Mouse (Mus musculus): ENCODE data around the gene Pagr1b. TPM values are rescaled to one million over a fixed set of nuclear protein-coding genes. Genes with fewer than 3 reads are reported as not detected.
A peak's percentile ranks its signal among the peaks of the same experiment; 100 is the strongest.

The Pagr1b gene
- polyA plus RNA-seq, 1 experiment from 2014 or later: 0.65 TPM

- no peaks in the 10 kb centered on the region for H3K4me1 ChIP-seq
- 0 out of 2 replicates have a peak, but pooled peaks have one; percentile 36 for ATAC-seq
- H3K27ac ChIP-seq: no peak overlapping the region
- no peak overlapping the region for H3K4me3 ChIP-seq
- peaks cover 61% of the 10 kb centered on the region for H3K36me3 ChIP-seq (ENCODE audit: poor library complexity, severe bottlenecking)
- no peak overlapping the region for H3K4me2 ChIP-seq
- H3K27me3 ChIP-seq: peaks cover 25% of the 10 kb centered on the region
- H3K9ac ChIP-seq: no peak overlapping the region
- H3K9me3 ChIP-seq (replicated peaks): no peaks in the 10 kb centered on the region
- 28% methylated on average over 19 of the region's 19 CpGs for WGBS
Observed at GRCm38 (mm10) chr7:126963548-126964286, 52.6 kb downstream of the Pagr1b start.

- H3K4me2 ChIP-seq: no peak overlapping the region
- H3K36me3 ChIP-seq (ENCODE audit: poor library complexity, severe bottlenecking): peaks cover 53% of the 10 kb centered on the region
- H3K9ac ChIP-seq: no peak overlapping the region
- ATAC-seq: no peak
- 91% methylated on average over 4 of the region's 4 CpGs for WGBS
- H3K27me3 ChIP-seq: peaks cover 25% of the 10 kb centered on the region
- no peak overlapping the region for H3K4me3 ChIP-seq
- H3K4me1 ChIP-seq: no peaks in the 10 kb centered on the region
- no peaks in the 10 kb centered on the region for H3K9me3 ChIP-seq (replicated peaks)
- no peak overlapping the region for H3K27ac ChIP-seq
Observed at GRCm38 (mm10) chr7:126961965-126962364, 54.3 kb downstream of the Pagr1b start.

DNA sequence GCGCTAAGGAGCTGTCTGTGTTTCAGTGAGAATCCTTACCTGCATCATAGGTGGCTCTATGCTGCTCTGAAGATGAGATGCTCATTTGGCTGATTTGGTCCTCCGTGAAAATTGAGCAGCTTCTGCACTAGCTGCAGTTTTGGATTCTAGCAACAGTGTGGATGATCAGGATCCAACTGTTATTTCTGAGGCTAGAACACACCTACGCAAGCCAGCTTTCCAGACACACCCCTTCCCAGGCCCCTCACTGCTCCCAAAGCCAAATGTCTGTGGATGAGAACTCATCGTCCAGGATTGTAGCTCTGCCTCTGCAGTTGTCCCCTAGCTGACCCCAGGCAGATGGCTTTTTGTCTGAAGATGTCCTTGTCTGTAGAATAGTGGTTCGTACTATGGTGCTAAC lies 55.2 kb downstream of the Pagr1b start:
- Histone ChIP-seq H3K4me3 (no peak overlapping the region), H3K4me1 (no peaks in the 10 kb centered on the region), H3K9ac (no peak overlapping the region), H3K9me3 (replicated peaks) (no peaks in the 10 kb centered on the region), H3K4me2 (no peak overlapping the region), H3K36me3 (ENCODE audit: poor library complexity, severe bottlenecking) (peaks cover 53% of the 10 kb centered on the region), H3K27ac (no peak overlapping the region), H3K27me3 (peaks cover 25% of the 10 kb centered on the region)
- ATAC-seq: no peak
- WGBS: 83% methylated on average over 5 of the region's 5 CpGs

- Histone ChIP-seq H3K9me3 (replicated peaks) (no peaks in the 10 kb centered on the region), H3K27ac (no peak overlapping the region), H3K4me1 (no peaks in the 10 kb centered on the region), H3K4me3 (no peak overlapping the region), H3K4me2 (no peak overlapping the region), H3K36me3 (ENCODE audit: poor library complexity, severe bottlenecking) (peaks cover 53% of the 10 kb centered on the region), H3K27me3 (peaks cover 25% of the 10 kb centered on the region), H3K9ac (no peak overlapping the region)
- no peak for ATAC-seq
- 79% methylated on average over 9 of the region's 9 CpGs for WGBS
Observed at GRCm38 (mm10) chr7:126959780-126960179, 56.5 kb downstream of the Pagr1b start.

GRCm38 (mm10) chr7:126955125-126955524 lies 61.2 kb downstream of the Pagr1b start:
- Histone ChIP-seq H3K4me1 (peaks cover 29% of the 10 kb centered on the region), H3K9me3 (replicated peaks) (no peaks in the 10 kb centered on the region), H3K36me3 (ENCODE audit: poor library complexity, severe bottlenecking) (peaks cover 20% of the 10 kb centered on the region), H3K4me3 (no peak overlapping the region), H3K9ac (no peak overlapping the region), H3K27ac (no peak overlapping the region), H3K4me2 (no peak overlapping the region), H3K27me3 (peaks cover 31% of the 10 kb centered on the region)
- WGBS: 81% methylated on average over 3 of the region's 3 CpGs
- ATAC-seq: no peak

- Histone ChIP-seq H3K27me3 (peaks cover 35% of the 10 kb centered on the region), H3K9ac (peak overlapping the region; percentile 37; the same call in 1 of the 2 replicates), H3K9me3 (replicated peaks) (no peaks in the 10 kb centered on the region), H3K4me2 (peak overlapping the region; percentile 98), H3K4me1 (peaks cover 47% of the 10 kb centered on the region), H3K36me3 (ENCODE audit: poor library complexity, severe bottlenecking) (peaks cover 5% of the 10 kb centered on the region; the same call in 1 of the 2 replicates), H3K4me3 (peak overlapping the region; percentile 60), H3K27ac (no peak overlapping the region)
- WGBS: 0% methylated on average over 8 of the region's 8 CpGs
- ATAC-seq: no peak
Observed at GRCm38 (mm10) chr7:126952646-126953045, 63.6 kb downstream of the Pagr1b start.

DNA sequence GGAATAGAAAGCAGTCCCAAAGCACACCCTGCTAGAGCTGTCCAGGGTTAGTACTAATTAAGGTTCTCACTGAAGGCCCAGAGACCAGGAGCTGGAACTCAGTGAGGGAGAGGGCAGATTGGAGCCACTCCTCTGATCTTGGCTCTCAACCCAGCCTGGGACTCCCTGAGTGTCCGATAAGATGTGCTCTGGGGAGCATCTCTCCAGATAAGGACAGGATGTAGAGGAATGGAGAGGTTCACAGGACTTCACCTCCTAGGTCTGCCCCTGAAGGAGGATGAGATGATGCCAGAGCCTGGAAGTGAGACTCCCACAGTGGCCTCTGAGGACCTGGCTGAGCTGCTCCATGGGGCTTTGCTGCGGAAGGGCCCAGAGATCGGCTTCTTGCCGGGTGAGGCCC lies 64.5 kb downstream of the Pagr1b start:
- Histone ChIP-seq H3K36me3 (ENCODE audit: poor library complexity, severe bottlenecking) (peaks cover 7% of the 10 kb centered on the region), H3K4me2 (peak overlapping the region; percentile 98), H3K27me3 (peaks cover 35% of the 10 kb centered on the region), H3K27ac (no peak overlapping the region), H3K4me1 (peaks cover 47% of the 10 kb centered on the region), H3K4me3 (peak overlapping the region; percentile 60), H3K9ac (peak overlapping the region; percentile 77), H3K9me3 (replicated peaks) (no peaks in the 10 kb centered on the region)
- WGBS: 27% methylated on average over 4 of the region's 4 CpGs
- ATAC-seq: no peak

Small RNA genes within 50 kb of the gene (microRNA-seq; reads per million reads assigned to microRNA genes)
- not detected for gene Gm44343

Other genes starting within 250 kb of the Pagr1b start
- 124 and 143 TPM in 2 replicates for gene Ypel3, start 239.5 kb downstream of the Pagr1b start, polyA plus RNA-seq (2015; fragmentation: Nextera tagmentation; extraction: Ambion mirVana)
- 0.43 and 0.55 TPM in 2 replicates for gene Tbx6, start 235.0 kb downstream of the Pagr1b start, polyA plus RNA-seq (2015; fragmentation: Nextera tagmentation; extraction: Ambion mirVana)
- 246 and 258 TPM in 2 replicates for gene Ppp4c, start 224.0 kb downstream of the Pagr1b start, polyA plus RNA-seq (2015; fragmentation: Nextera tagmentation; extraction: Ambion mirVana)
- 27.0 and 30.0 TPM in 2 replicates for gene Fam57b, start 218.8 kb downstream of the Pagr1b start, polyA plus RNA-seq (2015; fragmentation: Nextera tagmentation; extraction: Ambion mirVana)
- gene 4930451I11Rik, start 184.8 kb downstream of the Pagr1b start, polyA plus RNA-seq (2015; fragmentation: Nextera tagmentation; extraction: Ambion mirVana): not detected in 2 replicates
- 4.1 and 4.2 TPM in 2 replicates for gene Doc2a, start 169.1 kb downstream of the Pagr1b start, polyA plus RNA-seq (2015; fragmentation: Nextera tagmentation; extraction: Ambion mirVana)
- gene Hirip3, start 154.5 kb downstream of the Pagr1b start, polyA plus RNA-seq (2015; fragmentation: Nextera tagmentation; extraction: Ambion mirVana): 47.7 and 49.1 TPM in 2 replicates
- 94.9 and 96.2 TPM in 2 replicates for gene Ino80e, start 154.1 kb downstream of the Pagr1b start, polyA plus RNA-seq (2015; fragmentation: Nextera tagmentation; extraction: Ambion mirVana)
- gene Taok2, start 131.8 kb downstream of the Pagr1b start, polyA plus RNA-seq (2015; fragmentation: Nextera tagmentation; extraction: Ambion mirVana): 51.9 and 60.0 TPM in 2 replicates
- gene Tmem219, start 93.6 kb downstream of the Pagr1b start, polyA plus RNA-seq (2015; fragmentation: Nextera tagmentation; extraction: Ambion mirVana): 30.5 and 35.3 TPM in 2 replicates
- gene Kctd13, start 87.6 kb downstream of the Pagr1b start, polyA plus RNA-seq (2015; fragmentation: Nextera tagmentation; extraction: Ambion mirVana): 69.4 and 69.8 TPM in 2 replicates
- 2.5 and 5.1 TPM in 2 replicates for gene Asphd1, start 66.9 kb downstream of the Pagr1b start, polyA plus RNA-seq (2015; fragmentation: Nextera tagmentation; extraction: Ambion mirVana)
- 16.8 and 18.4 TPM in 2 replicates for gene Sez6l2, start 65.9 kb downstream of the Pagr1b start, polyA plus RNA-seq (2015; fragmentation: Nextera tagmentation; extraction: Ambion mirVana)
- gene Cdipt, start 40.6 kb downstream of the Pagr1b start, polyA plus RNA-seq (2015; fragmentation: Nextera tagmentation; extraction: Ambion mirVana): 82.9 and 95.8 TPM in 2 replicates
- 0.42 and 1.2 TPM in 2 replicates for gene Cdiptos, start 40.4 kb downstream of the Pagr1b start, polyA plus RNA-seq (2015; fragmentation: Nextera tagmentation; extraction: Ambion mirVana)
- gene Mvp, start 1.9 kb downstream of the Pagr1b start, polyA plus RNA-seq (2015; fragmentation: Nextera tagmentation; extraction: Ambion mirVana): 2.5 and 3.2 TPM in 2 replicates
- gene Pagr1a, start 868 bp upstream of the Pagr1b start, polyA plus RNA-seq (2015; fragmentation: Nextera tagmentation; extraction: Ambion mirVana): 41.7 and 74.5 TPM in 2 replicates
- 41.1 and 88.0 TPM in 2 replicates for gene Gm42742, start 4.6 kb upstream of the Pagr1b start, polyA plus RNA-seq (2015; fragmentation: Nextera tagmentation; extraction: Ambion mirVana)
- 6.8 and 8.3 TPM in 2 replicates for gene Prrt2, start 4.7 kb upstream of the Pagr1b start, polyA plus RNA-seq (2015; fragmentation: Nextera tagmentation; extraction: Ambion mirVana)
- gene Maz, start 10.6 kb upstream of the Pagr1b start, polyA plus RNA-seq (2015; fragmentation: Nextera tagmentation; extraction: Ambion mirVana): 63.9 and 65.8 TPM in 2 replicates
- gene Kif22, start 26.0 kb upstream of the Pagr1b start, polyA plus RNA-seq (2015; fragmentation: Nextera tagmentation; extraction: Ambion mirVana): 135 and 143 TPM in 2 replicates
- not detected in 2 replicates for gene Zg16, start 70.8 kb upstream of the Pagr1b start, polyA plus RNA-seq (2015; fragmentation: Nextera tagmentation; extraction: Ambion mirVana)
- 0.91 and 1.0 TPM in 2 replicates for gene AI467606, start 74.9 kb upstream of the Pagr1b start, polyA plus RNA-seq (2015; fragmentation: Nextera tagmentation; extraction: Ambion mirVana)
- gene Qprt, start 105.7 kb upstream of the Pagr1b start, polyA plus RNA-seq (2015; fragmentation: Nextera tagmentation; extraction: Ambion mirVana): 0.67 and 0.96 TPM in 2 replicates
- gene Spn, start 121.3 kb upstream of the Pagr1b start, polyA plus RNA-seq (2015; fragmentation: Nextera tagmentation; extraction: Ambion mirVana): 0.08 TPM in 1 of 2 replicates, not detected in the other
- 89.0 and 98.7 TPM in 2 replicates for gene Cd2bp2, start 179.6 kb upstream of the Pagr1b start, polyA plus RNA-seq (2015; fragmentation: Nextera tagmentation; extraction: Ambion mirVana)
- gene Tbc1d10b, start 192.0 kb upstream of the Pagr1b start, polyA plus RNA-seq (2015; fragmentation: Nextera tagmentation; extraction: Ambion mirVana): 24.9 and 27.3 TPM in 2 replicates
- 9.0 and 9.8 TPM in 2 replicates for gene Mylpf, start 192.4 kb upstream of the Pagr1b start, polyA plus RNA-seq (2015; fragmentation: Nextera tagmentation; extraction: Ambion mirVana)
- gene Zfp553, start 216.6 kb upstream of the Pagr1b start, polyA plus RNA-seq (2015; fragmentation: Nextera tagmentation; extraction: Ambion mirVana): 68.9 and 73.1 TPM in 2 replicates
- 31.8 and 33.4 TPM in 2 replicates for gene Sept1, start 216.6 kb upstream of the Pagr1b start, polyA plus RNA-seq (2015; fragmentation: Nextera tagmentation; extraction: Ambion mirVana)
- gene Zfp771, start 227.8 kb upstream of the Pagr1b start, polyA plus RNA-seq (2015; fragmentation: Nextera tagmentation; extraction: Ambion mirVana): 53.9 and 54.2 TPM in 2 replicates
- gene Dctpp1, start 244.2 kb upstream of the Pagr1b start, polyA plus RNA-seq (2015; fragmentation: Nextera tagmentation; extraction: Ambion mirVana): 224 and 229 TPM in 2 replicates

Measured in forebrain, embryonic 13.5 days (tissue).